ENCODE assay signal across 8 mouse cellular contexts in the genomic region with DNA sequence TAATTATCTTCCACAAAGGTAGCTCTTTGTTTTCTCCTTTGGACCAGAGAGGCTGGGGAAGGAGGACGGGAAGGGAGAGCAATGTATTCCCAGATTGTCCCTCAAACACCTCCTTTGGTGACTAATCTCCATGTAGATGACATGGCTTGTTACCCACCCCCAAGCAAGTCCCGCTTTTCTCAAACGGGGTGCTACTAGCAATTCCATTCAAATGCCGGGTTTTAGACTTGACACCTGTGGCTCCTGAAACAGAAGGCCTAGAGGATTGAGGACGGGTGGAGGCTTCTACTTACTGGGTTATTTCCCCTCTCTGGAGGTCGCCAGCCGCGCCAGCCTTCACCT. TPM values are rescaled to one million over a fixed set of nuclear protein-coding genes. Genes with fewer than 3 reads are reported as not detected.
DNase-seq lines count a peak whose midpoint lies in the region; ATAC-seq and TF ChIP-seq lines count a peak whose summit lies in the region.

No protein-coding gene starts in this region.

- H3K9ac ChIP-seq in heart, embryonic 16.5 days (ENCODE audit: low read length), result peak overlapping the region; percentile 93
- H3K9ac ChIP-seq in forebrain, postnatal 0 days, result peak overlapping the region; percentile 93
- H3K9ac ChIP-seq in midbrain, embryonic 11.5 days (ENCODE audit: low read length), result peak overlapping the region; percentile 89

- no peak for TF ChIP-seq CTCF in G1E (IDR thresholded peaks at IDR 0.05; ENCODE audit: low read depth, low read length)
- no peak for TF ChIP-seq CTCF in forebrain, postnatal 0 days (IDR thresholded peaks at IDR 0.05; ENCODE audit: low read depth)

- intact Hi-C loops in heart, postnatal 25 days (cut with DNase I), result loop anchor here (2.0 to 5.0 kb wide), 2 partner anchors 37 to 40 kb away; partner anchors contain the start of gene Mark2

- H3K4me1 ChIP-seq in heart, embryonic 16.5 days (ENCODE audit: control insufficient read depth, insufficient read depth, low read length), result peaks cover 19% of the 10 kb centered on the region
- H3K4me1 ChIP-seq in G1E (ENCODE audit: insufficient read depth, low read depth, low read length), result peaks cover 37% of the 10 kb centered on the region
- H3K4me1 ChIP-seq in forebrain, postnatal 0 days (ENCODE audit: insufficient read depth), result peaks cover 21% of the 10 kb centered on the region
- H3K4me1 ChIP-seq in midbrain, embryonic 11.5 days (ENCODE audit: control insufficient read depth, insufficient read depth, low read length), result peaks cover 16% of the 10 kb centered on the region

- DNase-seq in heart, postnatal 25 days (ENCODE audit: low spot score), result no peak
- DNase-seq in G1E (ENCODE audit: low spot score), result peak; percentile 12
- no peak for DNase-seq in forebrain, postnatal 0 days
- no peak for DNase-seq in midbrain, embryonic 11.5 days (ENCODE audit: low spot score, missing footprints)
- DNase-seq in cerebellum, adult 11-12 months, result no peak
- DNase-seq in lung, postnatal 25 days (ENCODE audit: low spot score), result no peak
- DNase-seq in adrenal gland, postnatal 25 days, result no peak

- no peaks in the 10 kb centered on the region for H3K27me3 ChIP-seq in heart, embryonic 16.5 days (ENCODE audit: control insufficient read depth, insufficient read depth, low read length)
- no peaks in the 10 kb centered on the region for H3K27me3 ChIP-seq in G1E (ENCODE audit: insufficient read depth, low read length)
- no peaks in the 10 kb centered on the region for H3K27me3 ChIP-seq in forebrain, postnatal 0 days (ENCODE audit: insufficient read depth, low read length)
- no peaks in the 10 kb centered on the region for H3K27me3 ChIP-seq in midbrain, embryonic 11.5 days (ENCODE audit: control insufficient read depth, insufficient read depth, low read length)

- ATAC-seq in heart, embryonic 16.5 days (replicated peaks; ENCODE audit: extremely low read depth, insufficient read depth, low FRiP score), result no peak
- ATAC-seq in G1E (ENCODE audit: extremely low read depth, insufficient number of reproducible peaks, low FRiP score, poor library complexity, severe bottlenecking), result no peak
- ATAC-seq in forebrain, postnatal 0 days, result no peak
- no peak for ATAC-seq in midbrain, embryonic 11.5 days (ENCODE audit: low FRiP score)

- H3K4me3 ChIP-seq in heart, embryonic 16.5 days (ENCODE audit: low read length), result peak overlapping the region; percentile 86
- peak overlapping the region; percentile 89 for H3K4me3 ChIP-seq in G1E (ENCODE audit: low read depth, low read length)
- H3K4me3 ChIP-seq in forebrain, postnatal 0 days (ENCODE audit: low read depth, low read length), result peak overlapping the region; percentile 98
- H3K4me3 ChIP-seq in midbrain, embryonic 11.5 days (ENCODE audit: low read depth, low read length), result peak overlapping the region; percentile 74

- peak overlapping the region; percentile 77 for H3K4me2 ChIP-seq in heart, embryonic 16.5 days (ENCODE audit: low read depth, low read length)
- peak overlapping the region; percentile 77 for H3K4me2 ChIP-seq in forebrain, postnatal 0 days (ENCODE audit: low read depth)
- peak overlapping the region; percentile 68 for H3K4me2 ChIP-seq in midbrain, embryonic 11.5 days

- WGBS in heart, embryonic 16.5 days, result 5% methylated on average over 8 of the region's 8 CpGs
- WGBS in forebrain, postnatal 0 days, result 2% methylated on average over 8 of the region's 8 CpGs
- WGBS in midbrain, embryonic 11.5 days, result 1% methylated on average over 8 of the region's 8 CpGs

- H3K9me3 ChIP-seq in heart, embryonic 16.5 days (replicated peaks; ENCODE audit: control insufficient read depth, low read length), result peaks cover 5% of the 10 kb centered on the region
- no peaks in the 10 kb centered on the region for H3K9me3 ChIP-seq in G1E (replicated peaks)
- no peaks in the 10 kb centered on the region for H3K9me3 ChIP-seq in forebrain, postnatal 0 days (ENCODE audit: low read length)
- H3K9me3 ChIP-seq in midbrain, embryonic 11.5 days (ENCODE audit: control insufficient read depth, low read length), result no peaks in the 10 kb centered on the region

- H3K36me3 ChIP-seq in heart, embryonic 16.5 days (ENCODE audit: control insufficient read depth, insufficient read depth), result peaks cover 8% of the 10 kb centered on the region
- peaks cover 17% of the 10 kb centered on the region for H3K36me3 ChIP-seq in G1E (replicated peaks)
- H3K36me3 ChIP-seq in forebrain, postnatal 0 days (ENCODE audit: insufficient read depth), result no peaks in the 10 kb centered on the region
- H3K36me3 ChIP-seq in midbrain, embryonic 11.5 days (ENCODE audit: control insufficient read depth, insufficient read depth, low read length), result no peaks in the 10 kb centered on the region; the same call in 1 of the 2 replicates

- H3K27ac ChIP-seq in heart, embryonic 16.5 days (ENCODE audit: low read length), result peak overlapping the region; percentile 93
- H3K27ac ChIP-seq in forebrain, postnatal 0 days (ENCODE audit: low read depth, low read length), result peak overlapping the region; percentile 87
- H3K27ac ChIP-seq in midbrain, embryonic 11.5 days (ENCODE audit: low read depth, low read length), result peak overlapping the region; percentile 96; the same call in 1 of the 2 replicates

RNA-seq across cellular contexts. Expression of gene Spindoc, which starts 0.9 kb away (rescaled TPM):
- polyA plus RNA-seq in heart, embryonic 16.5 days (2015; fragmentation: Nextera tagmentation; extraction: Ambion mirVana), result 15.0 and 19.0 TPM in 2 replicates
- 10 to 100 TPM; 14.1 to 17.5 TPM for total RNA-seq in heart, postnatal 25 days (2021)
- total RNA-seq in G1E (2014; fragmentation: Nextera tagmentation) (13.3 and 18.1 TPM in 2 replicates), G1E (2017) (8.0 and 8.2 TPM in 2 replicates)
- polyA plus RNA-seq in G1E (2012), result 31.8 and 34.2 TPM in 2 replicates
- total RNA-seq in forebrain, postnatal 0 days (2014; rRNA removed), result 43.2 and 48.9 TPM in 2 replicates
- 16.4 and 20.8 TPM in 2 replicates for polyA plus RNA-seq in forebrain, postnatal 0 days (2015; fragmentation: Nextera tagmentation; extraction: Ambion mirVana)
- 23.2 and 25.3 TPM in 2 replicates for polyA plus RNA-seq in midbrain, embryonic 11.5 days (2014; fragmentation: Nextera tagmentation; extraction: Ambion mirVana)
- total RNA-seq in adrenal gland, postnatal 25 days (2021), result 20.9 and 21.1 TPM in 2 replicates

RNA-seq across cellular contexts. Expression of gene 2700081O15Rik, which starts 35.5 kb away (rescaled TPM):
- 3.1 and 3.4 TPM in 2 replicates for polyA plus RNA-seq in heart, embryonic 16.5 days (2015; fragmentation: Nextera tagmentation; extraction: Ambion mirVana)
- 10 to 100 TPM; 15.8 to 18.7 TPM for total RNA-seq in heart, postnatal 25 days (2021)
- total RNA-seq in G1E (2014; fragmentation: Nextera tagmentation), result 8.4 and 10.7 TPM in 2 replicates
- 7.0 and 7.4 TPM in 2 replicates for total RNA-seq in G1E (2017)
- polyA plus RNA-seq in G1E (2012), result 23.1 and 29.4 TPM in 2 replicates
- total RNA-seq in forebrain, postnatal 0 days (2014; rRNA removed), result 185 and 206 TPM in 2 replicates
- 24.3 and 29.9 TPM in 2 replicates for polyA plus RNA-seq in forebrain, postnatal 0 days (2015; fragmentation: Nextera tagmentation; extraction: Ambion mirVana)
- polyA plus RNA-seq in midbrain, embryonic 11.5 days (2014; fragmentation: Nextera tagmentation; extraction: Ambion mirVana), result 12.3 and 13.2 TPM in 2 replicates
- 30.7 and 33.6 TPM in 2 replicates for total RNA-seq in adrenal gland, postnatal 25 days (2021)

RNA-seq across cellular contexts. Expression of gene Mark2, which starts 40.2 kb away (rescaled TPM):
- polyA plus RNA-seq in heart, embryonic 16.5 days (2015; fragmentation: Nextera tagmentation; extraction: Ambion mirVana), result 32.4 and 33.0 TPM in 2 replicates
- total RNA-seq in heart, postnatal 25 days (2021), result 10 to 100 TPM; 49.4 to 55.3 TPM
- total RNA-seq in G1E (2014; fragmentation: Nextera tagmentation) (170 and 182 TPM in 2 replicates), G1E (2017) (18.4 and 22.0 TPM in 2 replicates)
- polyA plus RNA-seq in G1E (2012), result 297 and 319 TPM in 2 replicates
- 35.8 and 38.7 TPM in 2 replicates for total RNA-seq in forebrain, postnatal 0 days (2014; rRNA removed)
- polyA plus RNA-seq in forebrain, postnatal 0 days (2015; fragmentation: Nextera tagmentation; extraction: Ambion mirVana), result 30.0 and 35.7 TPM in 2 replicates
- polyA plus RNA-seq in midbrain, embryonic 11.5 days (2014; fragmentation: Nextera tagmentation; extraction: Ambion mirVana), result 43.0 and 53.9 TPM in 2 replicates
- total RNA-seq in adrenal gland, postnatal 25 days (2021), result 85.5 and 96.0 TPM in 2 replicates
